Mouse (Mus musculus) liver, adult (tissue): Measurements from ENCODE around the gene BC048671.

Experiments used
- GATA4 ChIP-seq: IDR thresholded peaks from 2 replicates; pipeline ENCODE4 v1.6.1; 2014; ENCODE audit warnings: mild to moderate bottlenecking, low read length; ENCODE audit not compliant: insufficient replicate concordance

BC048671 gene

DNA sequence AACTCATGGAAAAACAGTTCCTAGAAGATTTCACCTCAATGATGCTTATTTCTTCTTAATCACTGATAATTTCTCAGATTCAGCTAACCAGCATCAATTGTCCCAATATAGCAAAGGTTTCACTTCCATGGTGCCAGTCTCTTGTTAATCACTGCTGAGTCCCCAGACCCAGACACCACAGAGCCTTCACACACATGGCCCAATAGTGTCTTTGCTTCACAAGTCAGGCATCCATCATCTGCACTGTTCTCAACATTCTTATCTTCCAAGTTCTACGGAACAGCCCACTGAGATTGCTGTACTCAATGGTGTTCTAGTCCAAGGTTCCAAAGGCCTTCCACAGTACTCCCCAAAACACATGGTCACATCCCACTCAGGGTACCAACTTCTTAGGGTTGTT lies at the start of gene BC048671:
Gene BC048671, plus strand, starts transcription at position 301 of the 400 bp plus-strand sequence.
- no peak for TF ChIP-seq GATA4

DNA sequence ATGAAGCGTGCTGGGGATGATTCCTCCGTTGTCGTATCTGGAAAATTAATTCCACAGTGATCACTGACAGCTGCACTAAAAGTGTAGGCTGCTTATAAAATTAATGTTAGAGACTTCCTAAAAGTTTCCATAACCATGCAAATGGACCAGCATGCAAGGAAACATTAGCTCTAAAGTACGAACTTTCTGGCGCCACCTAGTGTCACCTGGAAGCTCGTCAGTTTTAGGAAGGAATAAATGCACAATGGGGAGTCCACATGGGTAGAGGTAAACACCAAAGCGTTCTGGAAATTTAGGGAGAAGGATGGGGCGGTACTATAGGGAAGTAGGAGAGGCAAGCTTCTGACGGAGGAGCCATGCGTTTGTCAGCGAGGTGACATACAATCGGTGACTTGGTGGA lies 12.8 kb upstream of the BC048671 start:
- TF ChIP-seq GATA4, result no peak

DNA sequence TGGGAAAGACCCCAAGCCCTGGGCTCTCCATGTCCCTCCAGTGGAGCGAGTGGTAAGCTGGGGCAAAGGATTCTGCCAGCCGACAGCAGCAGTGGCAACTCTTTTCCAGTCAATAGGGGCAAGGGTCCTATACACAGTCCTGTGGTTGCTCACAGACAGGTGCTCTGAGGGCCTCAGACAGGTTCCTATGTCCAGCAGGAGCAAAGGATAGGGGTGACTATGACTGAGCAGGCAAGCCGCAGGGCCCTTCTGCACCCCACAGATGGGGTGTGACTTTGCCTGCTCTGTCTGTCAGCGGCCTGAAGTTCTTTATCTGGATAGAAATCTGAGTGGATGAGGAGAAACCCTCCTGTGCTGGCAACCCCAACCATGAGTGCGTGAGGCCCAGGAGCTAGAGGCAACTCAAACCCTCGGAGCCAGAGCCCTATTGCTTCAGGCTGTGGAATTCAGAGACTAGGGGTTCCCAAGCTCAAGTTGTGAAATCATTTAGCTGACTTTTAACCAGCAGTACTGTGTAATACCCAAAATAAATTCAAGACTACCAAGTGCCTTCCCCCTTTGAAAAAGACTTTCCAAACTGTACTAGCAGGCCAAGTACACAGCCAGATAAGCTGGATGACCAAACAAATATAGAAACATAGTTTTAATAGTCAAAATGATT lies 5.4 kb downstream of the BC048671 start:
- peak; percentile 7; the same call in 1 of the 2 replicates for TF ChIP-seq GATA4

DNA sequence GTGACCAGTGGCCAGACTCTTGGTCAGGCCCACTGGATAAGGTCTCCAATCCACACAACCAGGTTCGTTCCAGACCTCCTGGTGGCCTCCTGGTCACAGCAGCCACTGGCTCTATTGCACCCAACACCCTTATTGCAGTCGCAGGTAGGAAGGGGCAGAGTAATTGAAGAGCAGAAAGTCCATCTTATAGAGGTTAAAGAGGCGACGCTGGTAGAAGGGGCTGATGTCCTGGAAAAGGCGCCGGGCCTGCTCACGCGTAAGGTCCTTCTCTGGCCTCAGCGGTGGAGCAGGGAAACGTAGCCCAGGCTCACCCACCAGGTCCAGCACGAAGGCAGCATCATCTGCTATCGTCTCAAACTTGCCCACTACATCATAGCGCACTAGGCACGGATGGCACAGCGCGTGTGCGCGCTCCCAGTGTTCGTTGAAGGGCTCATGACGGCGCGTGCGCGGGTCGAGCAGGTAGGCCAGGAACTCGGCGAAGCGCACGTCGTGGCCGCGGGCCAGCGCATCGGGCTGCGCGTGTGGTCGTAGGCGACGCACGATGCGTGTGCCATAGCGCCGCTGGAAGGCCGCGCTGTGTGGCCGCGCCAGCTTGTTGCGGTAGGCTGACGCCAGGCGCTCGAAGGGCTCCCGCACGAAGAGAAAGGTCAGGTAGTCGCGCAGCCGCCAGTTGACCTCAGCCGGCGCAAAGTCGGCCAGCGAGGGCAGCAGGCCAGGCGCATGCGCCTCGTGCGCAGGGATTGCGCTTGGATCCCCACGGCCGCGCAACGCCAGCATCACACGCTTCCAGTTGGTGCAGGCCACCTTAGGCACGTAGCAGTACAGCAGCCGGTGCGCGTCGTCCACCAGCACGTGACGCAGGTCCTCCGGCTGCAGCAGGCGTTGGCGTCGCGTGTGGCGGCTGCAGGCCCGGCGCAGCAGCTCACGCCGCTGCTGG lies 8.1 kb downstream of the BC048671 start:
- TF ChIP-seq GATA4, result no peak

DNA sequence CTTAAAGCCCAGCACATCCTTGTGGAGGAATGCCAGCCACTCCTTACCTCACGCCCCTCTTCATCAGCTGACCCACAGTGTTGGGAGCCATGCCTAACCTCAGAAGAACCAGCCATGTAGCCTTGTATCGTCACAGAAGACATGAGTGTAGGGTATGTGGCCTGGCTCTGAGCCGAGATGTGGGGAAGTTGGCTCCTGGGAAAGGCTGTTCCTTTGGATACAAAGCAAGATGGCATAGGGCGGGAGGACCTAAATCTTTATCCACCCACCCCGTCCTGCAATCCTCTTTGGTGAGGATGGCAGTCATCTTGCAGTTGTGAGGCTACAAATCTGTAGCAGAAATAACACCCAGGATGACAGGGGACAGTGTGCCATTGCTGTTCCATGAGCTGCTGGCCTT lies 14.9 kb downstream of the BC048671 start:
- TF ChIP-seq GATA4, result no peak

DNA sequence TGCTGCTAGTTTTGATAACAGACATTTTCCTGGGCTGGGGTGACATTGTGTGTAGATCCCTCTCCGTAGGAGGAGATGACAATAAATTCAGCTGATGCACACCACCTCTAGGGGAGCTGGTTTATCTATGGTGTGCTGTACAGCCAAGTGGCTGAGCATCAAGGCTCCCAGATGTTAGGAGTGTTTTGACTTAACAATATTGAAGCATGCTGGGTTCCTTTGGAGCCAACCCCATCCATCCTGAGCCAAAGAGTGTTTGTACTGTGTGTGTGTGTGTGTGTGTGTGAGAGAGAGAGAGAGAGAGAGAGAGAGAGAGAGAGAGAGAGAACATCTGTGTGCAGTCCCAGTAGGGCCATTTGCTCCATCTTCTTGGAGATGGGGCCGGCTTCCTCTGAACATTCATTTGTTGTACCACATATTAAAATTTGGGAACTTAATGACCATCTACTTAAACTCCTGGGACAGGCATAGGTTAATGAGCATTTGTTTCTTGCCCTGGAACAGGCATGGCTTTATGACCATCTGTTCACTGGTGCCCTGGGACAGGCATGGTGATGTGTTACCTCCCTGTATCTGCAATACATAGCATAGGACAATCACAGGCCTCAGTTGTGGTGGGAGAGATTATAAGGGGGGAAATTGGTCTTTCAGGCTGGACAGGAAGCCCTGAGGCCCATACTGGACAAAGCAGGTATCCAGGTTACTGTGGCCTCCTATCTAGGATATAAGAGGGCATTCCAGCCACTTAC lies 16.7 kb downstream of the BC048671 start:
- TF ChIP-seq GATA4, result no peak

DNA sequence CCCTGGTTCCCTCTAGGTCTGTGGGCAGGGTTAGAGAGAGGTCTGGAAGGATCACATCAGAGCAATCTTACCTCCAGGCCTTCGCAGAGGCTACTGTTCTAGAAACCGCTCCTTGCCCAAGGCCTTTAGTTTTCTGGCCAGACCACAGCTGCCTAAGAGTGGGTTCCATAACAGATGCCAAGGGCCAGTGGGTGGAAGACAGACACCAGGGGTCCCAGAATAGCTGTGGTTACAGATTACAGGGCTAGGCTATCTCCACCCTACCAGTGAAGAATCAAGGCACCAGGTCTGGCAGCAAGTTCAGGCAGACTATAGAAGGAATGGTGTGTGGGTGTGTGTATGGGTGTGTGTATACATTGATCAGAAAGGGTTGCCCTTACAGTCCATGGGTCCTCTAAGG lies 18.0 kb downstream of the BC048671 start:
- TF ChIP-seq GATA4, result no peak

DNA sequence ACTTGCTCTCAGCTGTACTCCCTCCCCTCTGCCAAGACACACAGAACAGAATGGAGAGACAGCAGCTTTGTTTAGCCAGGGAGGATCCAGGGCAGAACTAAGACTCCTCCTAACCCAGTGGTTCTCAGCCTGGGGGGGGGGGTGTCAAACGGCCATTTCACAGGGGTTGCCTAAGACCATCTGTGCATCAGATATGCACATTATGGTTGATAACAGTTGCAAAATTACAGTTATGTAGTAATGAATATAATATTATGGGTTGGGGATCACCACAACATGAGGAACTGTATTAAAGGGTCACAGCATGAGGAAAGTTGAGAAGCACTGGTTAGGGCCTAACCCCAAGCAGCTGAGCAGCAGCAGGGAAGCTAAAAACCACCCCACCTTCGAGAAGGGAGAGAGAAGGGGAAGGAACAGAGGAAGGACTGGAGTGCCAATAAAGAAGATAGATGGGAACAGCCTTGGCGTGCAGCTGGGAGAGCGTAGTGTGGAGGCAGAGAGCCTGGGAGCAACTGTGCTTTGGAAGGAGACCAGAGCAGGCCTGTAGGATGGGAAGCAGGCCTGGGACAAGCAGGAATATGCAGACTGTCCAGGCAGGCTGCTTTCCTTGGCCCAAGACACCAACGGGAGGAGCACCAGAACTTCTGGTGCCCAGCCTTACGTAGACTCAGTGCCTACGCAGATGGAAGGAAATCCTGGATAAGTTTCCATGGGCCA lies 18.6 kb downstream of the BC048671 start:
- no peak for TF ChIP-seq GATA4

DNA sequence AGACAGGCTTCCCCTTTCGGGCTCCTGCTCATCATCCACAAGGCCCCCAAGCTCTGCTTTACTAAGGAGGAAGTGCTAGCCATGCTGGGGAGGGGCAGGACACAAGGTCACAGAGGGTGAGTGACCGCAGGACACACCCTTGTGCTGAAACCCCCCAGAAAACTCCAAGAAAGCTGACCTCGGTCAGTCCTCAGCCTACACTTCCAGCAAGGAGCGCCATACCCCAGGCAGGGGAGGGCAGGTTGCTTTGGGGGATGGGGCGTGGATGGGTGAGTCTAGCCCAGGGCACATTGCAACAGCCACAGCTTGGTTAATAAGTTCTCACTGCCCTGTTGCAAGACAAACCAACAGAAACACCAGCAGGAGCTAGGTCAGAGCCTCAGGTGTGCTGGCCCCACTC lies 19.4 kb downstream of the BC048671 start:
- TF ChIP-seq GATA4, result no peak

DNA sequence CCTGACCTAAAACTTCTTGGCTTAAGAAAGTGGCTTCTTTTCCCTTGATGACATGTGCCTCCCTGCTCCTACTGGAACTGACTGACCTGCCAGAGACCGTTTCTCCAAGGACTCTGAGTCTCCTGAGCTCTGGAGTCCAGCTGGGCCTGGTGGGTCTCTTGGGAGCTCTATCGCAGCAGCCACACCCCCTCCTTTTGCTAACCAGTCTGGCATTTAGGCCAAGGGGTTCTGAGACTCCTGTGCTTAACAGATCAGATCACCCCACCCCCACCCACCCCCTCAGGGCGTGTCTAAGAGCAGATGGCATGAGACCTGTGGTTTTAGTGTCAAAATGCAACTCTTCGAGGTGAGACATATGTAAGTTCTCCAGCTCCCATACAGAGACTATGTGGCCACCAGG lies 20.8 kb downstream of the BC048671 start:
- TF ChIP-seq GATA4, result no peak

DNA sequence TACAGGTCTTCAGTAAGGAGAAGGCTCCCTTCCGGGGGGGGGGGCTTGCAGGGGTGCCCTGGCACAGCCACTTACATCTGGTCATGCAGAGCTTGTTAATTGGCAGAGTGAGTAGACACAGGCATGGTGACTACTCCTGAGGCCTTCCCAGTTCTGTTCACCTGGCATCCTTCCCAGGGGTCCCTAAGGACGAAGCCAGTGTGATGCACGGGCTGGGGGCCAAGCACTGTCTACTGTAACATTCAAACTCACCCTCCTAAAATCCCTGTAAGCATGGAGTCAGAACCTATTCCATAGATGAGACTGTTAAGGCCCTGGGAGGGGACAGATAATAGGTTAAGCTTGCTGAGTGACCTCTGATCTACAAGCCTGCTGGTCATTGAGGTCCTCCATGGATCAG lies 23.0 kb downstream of the BC048671 start:
- no peak for TF ChIP-seq GATA4

DNA sequence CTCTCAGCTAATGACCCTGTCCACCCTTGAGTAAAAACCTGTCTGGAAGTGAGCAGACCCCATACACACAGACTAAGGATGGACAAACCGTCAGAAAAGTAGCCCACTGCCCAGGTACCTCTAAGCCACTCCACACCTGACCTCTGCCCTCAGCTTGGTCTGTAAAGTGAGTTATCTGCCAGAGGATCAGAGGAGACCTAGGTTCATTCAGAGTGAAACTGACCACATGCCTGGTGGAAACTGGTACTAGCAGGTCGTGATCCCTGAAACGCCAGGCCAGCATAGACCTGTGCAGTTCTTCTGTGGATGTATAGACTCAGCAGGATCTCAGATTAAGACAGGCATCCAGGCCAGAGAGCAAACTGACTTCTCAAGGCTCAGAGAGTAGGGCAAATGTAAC lies 23.4 kb downstream of the BC048671 start:
- TF ChIP-seq GATA4, result peak; percentile 89

DNA sequence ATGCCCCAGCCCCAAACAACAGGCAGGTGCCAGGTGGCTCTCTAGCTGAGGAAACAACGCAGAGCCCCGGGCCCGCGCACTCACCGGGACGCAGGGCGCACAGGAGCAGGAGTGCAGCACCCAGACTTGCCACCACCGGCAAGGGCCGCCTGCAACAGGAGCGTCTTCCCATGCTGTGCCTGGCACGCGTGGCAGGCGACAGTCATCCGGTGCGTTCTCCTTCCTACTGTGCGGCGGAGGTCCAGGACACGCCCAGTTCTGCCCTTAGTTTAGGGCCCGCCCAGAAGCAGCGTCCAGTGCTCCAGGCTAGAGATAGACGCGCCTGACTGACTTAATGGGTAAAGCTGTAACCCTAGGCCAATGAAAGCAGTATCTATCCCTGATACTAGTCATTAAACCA lies 24.0 kb downstream of the BC048671 start, which contains the start of gene Chst13:
Gene Chst13, minus strand, starts transcription at position 195 of the 400 bp plus-strand sequence.
- TF ChIP-seq GATA4, result no peak; the same call in 1 of the 2 replicates

DNA sequence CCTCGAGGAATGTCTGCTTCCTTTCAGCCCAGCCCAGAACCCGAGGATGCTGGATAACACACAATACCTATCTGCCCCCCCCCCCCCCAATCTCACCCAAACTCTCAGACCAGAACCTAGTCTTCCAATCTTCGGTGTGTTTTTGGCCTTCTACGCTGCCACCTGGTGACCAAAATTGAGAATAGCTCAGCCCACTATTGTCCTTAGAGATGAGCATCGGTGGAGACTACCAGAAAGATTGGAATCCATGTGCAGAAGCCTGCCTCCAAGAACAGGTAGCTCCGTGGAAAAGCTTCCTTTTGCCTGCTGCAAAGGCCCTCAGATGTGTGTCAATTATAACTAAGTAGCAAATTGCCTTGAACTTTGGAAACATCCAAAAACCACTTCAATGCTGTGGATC lies 26.7 kb downstream of the BC048671 start:
- no peak for TF ChIP-seq GATA4

DNA sequence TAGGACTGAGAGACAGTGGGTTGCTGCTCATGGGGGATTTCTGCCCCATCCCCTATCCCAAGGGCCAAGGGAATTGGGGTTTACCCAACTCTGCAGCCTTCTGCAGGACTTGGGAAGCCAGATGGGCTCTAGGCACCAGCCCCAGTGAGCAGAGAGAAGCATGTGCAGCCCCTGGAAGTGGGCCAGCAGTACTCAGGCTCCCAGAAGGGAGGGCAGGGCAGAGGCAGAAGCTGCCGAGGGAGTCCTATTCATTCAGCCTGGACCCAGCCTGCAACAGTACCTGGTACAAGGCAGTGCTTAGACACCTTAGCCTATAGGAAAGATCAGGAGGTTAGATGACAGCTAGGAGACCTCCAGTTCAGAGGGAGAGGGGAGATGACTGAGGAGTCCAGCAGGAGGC lies 28.9 kb downstream of the BC048671 start:
- TF ChIP-seq GATA4, result no peak
